Mouse (Mus musculus) CH12F3 (cell line): ENCODE measurements around the gene Pde5a.

Experiments
- in situ Hi-C: fragments of 300-500 bp; cut with MboI; formaldehyde crosslinking; loops from 2 replicates; pipeline ENCODE4 v1.14.3; 2020; ENCODE audit warnings: low sequenced_read_pairs

The Pde5a gene

DNA sequence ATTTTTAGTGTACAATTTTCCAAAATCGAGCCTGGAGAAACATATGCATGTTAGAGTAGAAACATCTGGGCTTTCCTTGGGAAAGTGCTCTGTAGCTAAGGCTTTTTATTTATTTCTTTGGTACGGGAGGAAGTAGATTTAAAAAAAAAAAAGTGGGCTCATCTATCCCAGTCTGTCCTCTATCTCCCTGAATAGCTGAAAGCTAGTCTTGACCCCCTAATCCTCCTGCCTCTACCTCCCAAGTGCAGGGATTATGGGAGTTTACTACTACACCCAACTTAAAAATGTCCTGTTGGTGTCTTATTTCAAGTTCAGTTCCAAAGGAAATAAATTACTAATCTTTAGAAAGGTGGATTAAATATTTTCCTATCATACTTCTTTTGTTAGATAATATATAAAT, 108.9 kb downstream of the Pde5a start:
- in situ Hi-C loops = no loop called here

DNA sequence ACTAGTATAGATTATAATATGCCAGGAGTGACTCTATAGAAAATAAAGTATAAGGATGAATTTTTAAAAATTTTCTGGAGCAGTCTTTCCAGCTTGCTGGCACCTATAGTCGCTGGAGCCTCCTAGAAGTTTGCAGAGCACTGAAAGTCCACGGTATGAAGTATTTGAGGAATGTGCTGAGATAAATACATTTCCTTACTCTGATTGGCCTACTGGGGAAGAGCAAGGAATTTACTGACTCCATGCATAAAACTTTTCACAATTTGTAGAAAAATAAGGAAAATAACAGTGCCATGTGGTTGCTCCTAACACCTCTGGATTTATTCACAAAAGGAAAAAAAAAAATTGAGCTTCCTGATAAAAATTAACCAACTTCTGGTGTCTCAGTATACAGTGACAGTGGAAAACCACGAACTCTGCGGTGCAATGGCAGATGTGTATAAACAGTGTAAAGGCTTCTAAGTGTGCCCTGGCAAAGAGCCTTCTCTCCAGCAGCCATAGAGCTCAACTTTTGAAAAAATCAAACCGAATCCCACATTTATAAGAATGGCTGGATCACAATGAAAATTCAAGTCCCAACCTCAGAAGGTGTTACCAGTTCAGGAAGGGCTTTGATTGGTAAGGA, 119.8 kb downstream of the Pde5a start:
- in situ Hi-C loops = no loop called here

DNA sequence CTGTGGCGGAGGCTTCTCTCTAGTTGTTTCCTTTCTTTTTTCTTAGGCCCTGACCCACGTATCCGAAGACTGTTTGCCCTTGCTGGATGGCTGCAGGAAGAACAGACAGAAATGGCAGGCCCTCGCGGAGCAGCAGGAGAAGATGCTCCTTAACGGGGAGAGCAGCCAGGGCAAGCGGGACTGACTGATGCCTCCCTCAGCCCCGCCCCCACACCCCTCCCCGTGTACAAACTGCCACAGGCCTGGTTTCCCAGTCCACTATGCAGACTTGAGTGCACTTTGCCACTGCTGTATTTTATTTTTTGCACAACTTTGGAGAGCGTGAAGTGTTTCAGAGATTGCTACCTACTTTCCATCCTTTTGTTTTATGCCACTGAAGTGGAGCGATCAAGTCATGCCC, 126.4 kb downstream of the Pde5a start:
- in situ Hi-C loops = no loop called here

DNA sequence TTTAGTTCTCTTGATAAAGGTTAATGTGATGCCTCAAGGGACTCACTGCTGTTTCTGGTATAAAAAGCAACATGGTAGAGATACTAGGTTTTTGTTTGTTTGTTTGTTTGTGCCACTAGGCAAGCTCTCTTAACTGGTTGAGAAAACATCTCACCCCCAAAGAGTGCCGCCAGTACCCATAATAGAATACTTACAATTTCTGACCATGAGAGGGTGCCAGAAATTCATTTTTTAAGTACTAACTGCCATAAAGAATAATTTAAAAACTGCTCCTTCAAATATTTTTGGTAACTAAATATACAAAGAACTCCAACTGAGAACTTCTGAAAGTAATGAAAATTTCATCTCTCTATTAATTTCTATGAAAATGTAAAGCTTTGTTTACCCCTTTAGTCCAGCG, 131.1 kb downstream of the Pde5a start:
- in situ Hi-C loops = no loop called here

DNA sequence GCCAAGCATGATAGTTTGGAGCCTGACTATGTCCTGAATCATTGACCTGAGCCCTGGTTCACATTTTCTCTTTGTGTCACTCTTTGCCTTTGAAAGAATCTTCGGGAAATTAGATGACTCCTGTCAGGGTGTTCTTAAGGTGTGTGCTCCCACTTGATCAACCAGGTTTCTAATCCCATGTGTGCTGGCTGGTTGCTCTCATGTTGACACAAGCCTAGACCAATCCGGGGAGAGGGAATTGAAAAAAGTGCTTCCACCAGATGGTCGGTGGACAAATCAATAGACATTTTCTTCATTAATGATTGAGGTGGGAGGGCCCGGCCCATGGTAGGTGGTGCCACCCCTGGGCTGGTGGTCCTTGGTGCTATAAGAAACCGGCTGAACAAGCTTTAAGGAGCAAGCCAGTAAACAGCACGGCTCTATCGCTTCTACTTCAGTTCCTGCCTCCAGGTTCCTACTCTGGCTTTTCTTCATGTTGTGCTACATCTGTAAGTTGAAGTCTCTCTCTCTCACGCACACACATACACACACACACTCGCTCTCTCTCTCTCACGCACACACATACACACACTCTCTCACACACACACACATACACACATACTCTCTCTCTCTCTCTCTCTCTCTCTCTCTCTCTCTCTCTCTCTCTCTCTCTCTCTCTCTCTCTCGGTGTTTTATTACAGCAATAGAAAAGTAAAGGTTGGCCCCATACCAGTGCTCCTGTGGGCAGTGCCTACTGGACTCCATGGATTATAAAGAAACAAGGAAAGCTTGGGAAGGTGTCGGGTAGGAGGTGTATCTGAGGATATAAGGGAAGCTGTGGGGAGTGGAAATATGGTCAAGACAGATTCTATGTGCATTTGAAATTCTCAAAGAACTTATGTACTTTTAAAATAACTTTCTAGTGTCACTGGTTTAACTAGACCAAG, 132.1 kb downstream of the Pde5a start:
- in situ Hi-C loops = no loop called here

DNA sequence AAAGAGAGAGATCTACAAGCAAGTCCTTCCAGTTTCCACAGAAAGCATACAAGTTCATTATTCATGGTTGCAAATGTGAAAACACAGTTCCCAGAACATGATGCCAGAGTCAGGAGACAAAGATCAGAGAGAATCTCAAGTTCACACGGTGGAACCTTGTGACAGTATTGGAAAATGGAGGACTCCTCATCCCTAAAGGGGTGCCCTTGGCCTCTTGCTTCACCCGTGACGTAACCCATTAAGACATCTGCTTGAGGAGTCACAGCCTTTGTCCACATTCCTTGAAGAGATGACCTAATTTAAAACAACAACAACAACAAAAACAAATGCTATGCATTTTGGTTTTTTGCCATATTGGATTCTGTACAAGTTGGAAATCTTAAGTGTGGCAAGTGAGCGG, 136.3 kb downstream of the Pde5a start:
- in situ Hi-C loops = no loop called here

DNA sequence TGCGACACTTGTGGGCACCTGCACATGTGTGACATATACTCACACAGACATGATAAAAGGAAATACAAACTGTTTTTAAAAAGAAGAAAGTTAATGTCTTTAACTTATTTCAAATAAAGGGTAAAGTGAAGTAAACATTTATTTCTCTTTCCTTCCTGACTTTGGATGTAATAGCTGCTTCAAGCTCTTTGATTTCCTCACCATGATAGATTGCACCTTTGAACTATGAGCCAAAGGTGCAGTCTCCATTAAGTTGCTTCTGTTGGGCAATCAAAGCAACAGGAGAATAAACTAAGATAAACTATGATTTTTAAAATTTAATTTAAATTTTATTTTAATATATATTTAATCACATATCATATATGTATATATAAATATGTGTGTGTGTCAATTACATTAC, 139.5 kb downstream of the Pde5a start:
- in situ Hi-C loops = no loop called here

DNA sequence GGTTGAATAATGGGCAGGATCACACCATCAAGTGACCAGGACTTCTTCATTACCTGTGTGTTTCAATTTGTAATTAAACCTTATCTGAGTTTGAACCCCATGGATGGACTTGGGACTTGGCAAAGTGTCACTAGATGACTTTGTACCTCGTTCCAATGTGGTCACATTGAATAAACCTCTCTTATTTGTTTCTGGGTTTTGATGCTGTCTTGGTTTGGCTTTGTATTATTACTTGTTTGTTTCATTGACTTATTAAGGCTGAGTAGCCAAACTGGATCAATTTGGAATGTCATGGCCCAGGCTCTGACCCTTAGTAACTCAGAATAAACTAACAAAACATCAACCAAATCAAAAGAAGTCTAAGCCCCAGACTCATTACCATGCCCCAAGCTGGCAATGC, 142.8 kb downstream of the Pde5a start:
- in situ Hi-C loops = no loop called here

DNA sequence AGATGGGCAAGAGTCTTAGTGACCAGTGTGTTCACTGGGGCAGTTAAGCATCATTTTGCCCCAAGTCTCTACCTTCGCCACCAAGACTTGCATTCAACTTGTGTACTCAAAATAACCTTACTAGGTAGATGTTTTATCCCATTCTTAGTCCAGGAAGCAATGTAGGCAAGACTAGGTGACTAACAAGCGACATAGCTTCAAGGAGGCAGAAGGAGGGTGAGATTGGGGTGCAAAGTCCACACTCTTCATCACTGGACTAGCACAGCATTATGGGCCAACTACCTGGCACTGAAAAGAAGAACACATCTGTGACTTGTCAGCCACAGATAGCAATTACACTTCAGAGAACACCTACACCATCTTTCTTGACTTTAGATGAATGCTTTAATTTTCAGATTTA, 148.1 kb downstream of the Pde5a start:
- in situ Hi-C loops = no loop called here

DNA sequence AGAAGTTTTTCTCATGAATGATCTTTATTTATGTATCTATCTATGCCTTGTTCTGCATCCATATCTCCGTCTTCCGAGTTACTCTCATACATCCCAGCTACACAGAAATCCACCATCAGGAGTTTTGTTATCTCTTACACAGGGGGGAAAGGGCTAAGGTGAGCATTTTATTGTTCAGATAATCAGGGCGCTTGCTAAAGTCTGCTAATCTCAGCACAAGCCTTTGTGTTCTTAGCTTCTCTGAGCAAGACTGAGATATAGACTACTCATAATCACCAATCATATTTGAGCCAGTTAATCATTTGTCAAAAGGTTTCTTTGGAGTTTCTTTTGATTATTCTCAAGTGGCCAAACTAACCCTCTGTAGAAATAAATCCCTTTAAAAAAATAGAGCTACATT, 148.8 kb downstream of the Pde5a start:
- in situ Hi-C loops = no loop called here

DNA sequence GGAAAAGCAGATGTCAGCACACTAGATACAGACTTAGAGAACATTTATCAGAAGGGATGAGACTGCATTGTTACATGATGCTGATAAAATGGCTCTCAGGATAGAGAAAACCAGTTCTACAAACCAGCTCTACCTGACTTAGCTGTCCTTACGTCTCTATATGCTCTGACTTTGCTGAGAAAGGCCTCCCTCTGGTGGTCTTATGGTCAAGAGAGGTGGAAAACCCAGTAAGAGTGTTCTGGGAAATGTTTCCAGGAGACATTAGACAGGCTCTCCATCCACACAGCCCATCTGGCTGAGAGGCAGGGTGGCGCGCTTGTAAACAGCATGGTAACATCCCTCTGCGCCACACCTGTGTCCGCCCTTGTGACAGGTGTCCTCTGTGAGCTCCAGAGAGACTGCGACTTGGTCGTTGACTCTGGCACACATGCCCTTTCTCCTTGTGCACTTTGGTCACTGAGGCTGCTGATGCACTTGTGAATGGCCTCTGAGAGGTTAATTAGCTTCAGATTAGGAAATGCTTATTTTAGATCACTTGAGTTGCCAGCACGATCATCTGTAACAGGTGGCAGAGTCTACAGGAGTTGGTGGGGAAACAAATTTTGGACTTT, 150.1 kb downstream of the Pde5a start:
- in situ Hi-C loops = no loop called here

DNA sequence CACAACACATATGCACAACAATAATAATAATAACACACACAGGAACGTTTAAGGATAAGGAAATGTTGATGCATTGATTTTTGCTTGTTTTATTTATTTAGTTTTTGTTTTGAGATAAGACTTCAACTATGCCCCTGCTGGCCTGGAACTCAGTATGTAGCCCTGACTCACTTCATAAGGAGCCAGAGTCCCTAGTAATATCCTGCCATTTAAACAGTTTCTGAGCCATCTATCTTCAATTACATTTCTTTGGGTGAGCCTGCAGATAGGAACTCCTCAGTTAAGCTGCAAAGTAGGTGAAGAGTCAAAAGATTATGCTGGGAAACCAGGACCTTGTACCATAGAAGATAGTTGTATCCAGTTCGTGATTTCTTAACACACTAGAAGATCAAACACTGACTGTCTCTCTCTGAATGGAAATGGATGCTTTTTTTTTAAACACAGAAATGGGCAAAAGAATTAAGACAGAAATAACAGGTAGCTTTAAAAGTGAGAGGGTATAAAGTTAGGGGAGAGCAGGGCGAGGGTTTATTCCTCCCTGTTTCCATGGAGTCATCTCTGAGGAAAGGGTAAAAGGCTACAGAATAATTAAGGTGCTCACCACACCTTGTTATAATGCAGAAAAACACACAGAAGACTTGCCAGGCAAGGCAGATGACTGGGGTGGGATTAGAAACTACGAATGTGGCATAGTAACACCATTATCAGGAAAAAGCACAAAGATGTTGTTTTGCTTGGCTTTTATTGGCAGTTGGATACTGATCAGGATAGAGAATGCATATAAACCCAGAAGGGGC, 159.0 kb downstream of the Pde5a start:
- in situ Hi-C loops = no loop called here

DNA sequence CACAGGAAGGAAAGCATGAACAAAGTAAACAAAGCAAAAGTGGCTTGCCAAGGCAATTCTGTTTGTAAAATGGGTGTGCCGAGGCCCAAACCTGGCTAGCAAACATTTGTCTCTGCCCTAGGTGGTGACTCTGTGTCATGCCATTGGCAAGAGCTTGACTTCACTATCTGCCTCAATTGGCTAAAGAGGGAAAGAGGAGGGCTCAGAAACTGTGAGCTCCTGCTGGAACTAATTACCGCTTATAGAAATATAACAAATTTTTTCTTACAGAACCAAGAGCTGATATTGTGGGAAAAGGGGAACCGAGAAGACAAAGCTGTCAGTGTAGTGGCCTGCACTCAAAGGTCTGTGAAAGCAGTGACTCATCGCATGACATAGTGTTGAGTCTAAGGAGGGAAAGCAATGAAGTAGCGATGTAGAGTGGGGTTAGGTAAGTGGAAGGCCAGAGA, 159.6 kb downstream of the Pde5a start:
- in situ Hi-C loops = no loop called here

DNA sequence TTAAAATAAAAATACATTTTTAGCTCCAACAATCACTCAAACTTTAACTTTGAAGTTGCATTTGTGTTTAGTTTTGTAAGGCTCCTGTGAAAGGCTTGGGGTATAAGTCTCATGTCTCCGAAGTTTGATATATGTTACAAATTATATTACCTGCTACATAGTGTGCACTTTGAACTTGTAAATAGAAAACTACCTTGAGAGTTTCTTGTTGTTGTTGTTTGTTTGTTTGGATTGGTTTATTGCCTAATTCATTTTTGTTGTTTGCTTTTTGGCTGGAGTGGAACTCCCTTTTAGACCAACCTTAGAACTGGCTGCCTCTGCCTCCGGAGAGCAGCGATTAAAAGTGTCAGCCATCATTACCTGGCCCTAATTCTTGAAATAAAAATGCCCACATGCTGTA, 166.0 kb downstream of the Pde5a start, which contains the start of gene Fabp2:
Fabp2 (plus strand) TSS at position 301 of the 400 bp plus-strand sequence.
- in situ Hi-C loops = no loop called here

DNA sequence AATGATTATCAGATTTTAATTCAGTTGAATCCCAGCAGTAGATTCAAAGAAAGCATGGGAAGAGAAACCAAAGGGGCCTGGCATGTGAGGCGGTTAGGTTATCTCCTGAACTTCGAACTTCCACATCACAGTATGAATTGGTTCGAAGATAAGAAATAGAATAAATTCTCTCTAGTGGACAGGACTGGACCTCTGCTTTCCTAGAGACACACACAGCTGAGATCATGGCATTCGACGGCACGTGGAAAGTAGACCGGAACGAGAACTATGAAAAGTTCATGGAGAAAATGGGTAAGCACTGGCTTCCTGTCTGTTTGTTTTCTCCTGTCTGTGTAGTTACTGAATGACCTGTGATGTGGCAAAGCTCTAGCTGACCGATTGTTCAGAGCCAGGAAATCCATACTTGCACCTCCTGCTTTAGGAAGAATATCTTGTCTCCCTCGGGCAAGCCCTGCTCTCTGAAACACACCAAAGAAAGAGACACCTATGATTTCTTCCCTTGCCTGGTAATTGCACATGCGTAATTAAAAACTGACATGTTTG, 166.5 kb downstream of the Pde5a start:
- in situ Hi-C loops = no loop called here

DNA sequence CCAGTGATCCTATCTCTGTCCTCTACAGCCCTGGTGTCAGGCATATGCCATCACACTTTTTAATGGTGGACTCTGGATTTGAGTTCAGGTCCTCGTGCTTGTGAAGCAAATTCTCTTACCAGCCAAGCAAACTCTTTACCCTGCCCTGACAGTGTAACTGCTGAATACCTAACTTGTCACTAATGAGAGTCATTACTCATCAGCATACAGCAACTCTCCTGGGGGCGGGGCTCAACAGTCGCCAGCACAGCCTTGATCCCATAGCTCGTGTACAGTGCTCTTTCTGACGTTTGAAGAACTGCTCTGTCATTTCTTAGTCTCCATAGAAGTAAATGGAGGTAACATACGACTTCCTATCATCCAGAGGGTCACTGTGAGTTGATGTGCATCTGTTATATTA, 169.5 kb downstream of the Pde5a start:
- in situ Hi-C loops = no loop called here

DNA sequence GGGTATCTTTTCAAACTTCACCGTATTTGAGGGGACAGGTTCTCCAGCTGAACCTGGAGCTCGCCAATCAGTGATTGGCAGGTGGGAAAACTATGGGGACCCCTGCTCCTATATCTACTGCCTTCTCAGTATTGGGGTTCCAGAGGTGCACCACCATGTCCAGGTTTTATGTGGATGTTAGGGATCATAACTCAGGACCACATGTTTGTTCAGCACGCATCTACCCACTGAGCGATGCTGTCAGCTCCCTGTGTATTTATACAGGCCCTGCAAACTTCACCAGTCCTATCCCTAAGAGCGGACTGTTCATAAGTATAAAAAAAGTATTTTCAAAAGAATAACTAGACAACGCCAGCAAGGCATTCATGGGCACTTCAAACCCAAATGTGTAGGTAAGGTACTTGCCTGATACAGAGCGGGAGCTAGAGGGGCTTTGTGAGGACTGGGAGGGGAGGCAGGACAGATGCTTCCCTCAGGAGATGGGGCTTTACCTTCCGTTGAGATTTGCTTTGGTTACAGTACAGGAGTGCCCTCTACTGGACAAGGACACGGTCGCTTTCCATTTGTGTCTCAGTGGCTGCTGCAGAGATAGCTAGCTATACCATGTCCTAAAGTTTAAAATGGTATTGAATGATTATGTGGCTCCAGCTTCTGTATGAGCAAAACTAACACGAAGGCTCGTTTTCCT, 175.1 kb downstream of the Pde5a start:
- in situ Hi-C loops = no loop called here

DNA sequence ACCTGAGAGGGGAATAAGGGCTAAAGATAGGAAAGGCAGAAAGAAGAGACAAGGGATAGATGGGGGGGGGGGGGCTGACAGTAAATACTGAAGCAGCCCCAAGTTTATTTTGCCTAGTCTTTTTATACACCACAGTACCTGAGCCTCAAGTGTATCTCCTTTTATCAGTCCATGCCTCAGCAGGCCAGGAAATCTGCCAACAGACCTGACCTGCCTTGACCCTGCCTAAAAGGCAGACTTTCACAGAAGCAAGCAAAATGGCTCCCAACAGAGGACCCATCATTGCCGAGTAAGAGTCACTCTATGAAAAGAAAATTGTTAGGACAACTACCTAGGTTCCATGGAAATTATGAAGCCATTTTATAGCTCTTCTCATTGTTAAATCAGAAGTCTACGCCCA, 179.1 kb downstream of the Pde5a start:
- in situ Hi-C loops = no loop called here
